8 mouse cellular contexts compared by ENCODE assay signal in genomic region chr11:77317721-77318477, GRCm38 (mm10).
DNase-seq lines count a peak whose midpoint lies in the region; ATAC-seq and TF ChIP-seq lines count a peak whose summit lies in the region.

No protein-coding gene starts in this region.

- no peaks in the 10 kb centered on the region for H3K27me3 ChIP-seq in hindbrain, postnatal 0 days (ENCODE audit: insufficient read depth, low read length)
- no peaks in the 10 kb centered on the region for H3K27me3 ChIP-seq in hindbrain, embryonic 16.5 days (replicated peaks; ENCODE audit: control insufficient read depth, insufficient read depth, low read length)
- H3K27me3 ChIP-seq in CH12.LX (replicated peaks): no peaks in the 10 kb centered on the region
- no peaks in the 10 kb centered on the region for H3K27me3 ChIP-seq in intestine, postnatal 0 days (replicated peaks; ENCODE audit: control insufficient read depth, insufficient read depth, low read length)
- H3K27me3 ChIP-seq in splenic B cell, adult 2 months (ENCODE audit: control insufficient read depth, insufficient read depth, low read length, poor library complexity, severe bottlenecking): no peaks in the 10 kb centered on the region
- no peaks in the 10 kb centered on the region for H3K27me3 ChIP-seq in hindbrain, embryonic 13.5 days

- TF ChIP-seq POLR2A in CH12.LX (IDR thresholded peaks at IDR 0.05; ENCODE audit: low read depth, low read length): no peak

- in situ Hi-C loops in CH12.LX (cut with MboI; ENCODE audit: low pct_ligation_motif_present, low pct_unique_long_range_greater_than_20kb, low sequenced_read_pairs): loop anchor here (10.0 kb wide), 1 partner anchor 323 kb away; the partner anchor contains the start of gene Slc6a4

- TF ChIP-seq RAD21 in CH12.LX (IDR thresholded peaks at IDR 0.05; ENCODE audit: low read depth, low read length): peak; percentile 63

- H3K9me3 ChIP-seq in hindbrain, postnatal 0 days (ENCODE audit: low read length): no peaks in the 10 kb centered on the region
- no peaks in the 10 kb centered on the region for H3K9me3 ChIP-seq in hindbrain, embryonic 16.5 days (ENCODE audit: control insufficient read depth, low read length)
- H3K9me3 ChIP-seq in CH12.LX (replicated peaks; ENCODE audit: low read length): no peaks in the 10 kb centered on the region
- H3K9me3 ChIP-seq in intestine, postnatal 0 days (ENCODE audit: control insufficient read depth): no peaks in the 10 kb centered on the region
- no peaks in the 10 kb centered on the region for H3K9me3 ChIP-seq in hindbrain, embryonic 13.5 days

- H3K27ac ChIP-seq in hindbrain, postnatal 0 days: no peak overlapping the region
- no peak overlapping the region for H3K27ac ChIP-seq in hindbrain, embryonic 16.5 days (ENCODE audit: low read depth, low read length)
- no peak overlapping the region for H3K27ac ChIP-seq in CH12.LX (ENCODE audit: insufficient read depth, low read depth)
- H3K27ac ChIP-seq in intestine, postnatal 0 days (ENCODE audit: low read depth, low read length): no peak overlapping the region
- H3K27ac ChIP-seq in hindbrain, embryonic 13.5 days: no peak overlapping the region

- DNase-seq in hindbrain, postnatal 0 days (ENCODE audit: low spot score): peak; percentile 58
- peak; percentile 16 for DNase-seq in CH12.LX (ENCODE audit: extremely low read depth)
- peak; percentile 62 for DNase-seq in brain, adult 2 months (ENCODE audit: low read depth, low spot score)
- peak; percentile 57 for DNase-seq in splenic B cell, adult 2 months (ENCODE audit: low read depth, low spot score)
- no peak for DNase-seq in urinary bladder, postnatal 14 days (ENCODE audit: low spot score)

- H3K4me3 ChIP-seq in hindbrain, postnatal 0 days (ENCODE audit: low read length): no peak overlapping the region
- H3K4me3 ChIP-seq in hindbrain, embryonic 16.5 days (ENCODE audit: low read length): no peak overlapping the region
- no peak overlapping the region for H3K4me3 ChIP-seq in CH12.LX (replicated peaks in 1 of 3; ENCODE audit: low read depth in 2 of 3, low read length in 2 of 3, poor library complexity in 1 of 3)
- H3K4me3 ChIP-seq in intestine, postnatal 0 days (ENCODE audit: low read depth, low read length): no peak overlapping the region
- H3K4me3 ChIP-seq in hindbrain, embryonic 13.5 days: no peak overlapping the region

- WGBS in hindbrain, postnatal 0 days: 41% methylated on average over 3 of the region's 3 CpGs
- WGBS in hindbrain, embryonic 16.5 days: 45% methylated on average over 3 of the region's 3 CpGs
- WGBS in intestine, postnatal 0 days: 20% methylated on average over 3 of the region's 3 CpGs
- 41% methylated on average over 3 of the region's 3 CpGs for WGBS in hindbrain, embryonic 13.5 days

- H3K36me3 ChIP-seq in hindbrain, postnatal 0 days (ENCODE audit: insufficient read depth, low read length): no peaks in the 10 kb centered on the region
- H3K36me3 ChIP-seq in hindbrain, embryonic 16.5 days (ENCODE audit: control insufficient read depth, insufficient read depth, low read length): no peaks in the 10 kb centered on the region
- peaks cover 0 to 20% of the 10 kb centered on the region in 2 experiments for H3K36me3 ChIP-seq in CH12.LX (replicated peaks in 1 of 2; ENCODE audit: control insufficient read depth in 1 of 2, insufficient read depth in 1 of 2, low read length in 1 of 2)
- H3K36me3 ChIP-seq in intestine, postnatal 0 days (ENCODE audit: control insufficient read depth, insufficient read depth): no peaks in the 10 kb centered on the region
- no peaks in the 10 kb centered on the region for H3K36me3 ChIP-seq in splenic B cell, adult 2 months (ENCODE audit: control insufficient read depth, insufficient read depth, low read length, poor library complexity, severe bottlenecking)
- no peaks in the 10 kb centered on the region for H3K36me3 ChIP-seq in hindbrain, embryonic 13.5 days

- H3K79me2 ChIP-seq in CH12.LX (replicated peaks; ENCODE audit: control insufficient read depth, extremely low read depth, insufficient read depth, poor library complexity, severe bottlenecking): peaks cover 2% of the 10 kb centered on the region; the same call in 1 of the 2 replicates

- no peak overlapping the region for H3K4me2 ChIP-seq in hindbrain, postnatal 0 days (ENCODE audit: low read depth, low read length)
- no peak overlapping the region for H3K4me2 ChIP-seq in hindbrain, embryonic 16.5 days (ENCODE audit: low read length)
- no peak overlapping the region for H3K4me2 ChIP-seq in CH12.LX (ENCODE audit: insufficient read depth, low read depth, poor library complexity, severe bottlenecking)
- peak overlapping the region; percentile 30; the same call in 1 of the 2 replicates for H3K4me2 ChIP-seq in intestine, postnatal 0 days (replicated peaks; ENCODE audit: low read depth)
- no peak overlapping the region for H3K4me2 ChIP-seq in hindbrain, embryonic 13.5 days

- ATAC-seq in hindbrain, postnatal 0 days: no peak
- no peak for ATAC-seq in hindbrain, embryonic 16.5 days
- ATAC-seq in intestine, postnatal 0 days: peak; percentile 80
- ATAC-seq in hindbrain, embryonic 13.5 days (ENCODE audit: low FRiP score): no peak

- TF ChIP-seq EP300 in CH12.LX (IDR thresholded peaks at IDR 0.05; ENCODE audit: low read length): no peak

- H3K9ac ChIP-seq in hindbrain, postnatal 0 days (replicated peaks; ENCODE audit: low read length): no peak overlapping the region
- no peak overlapping the region for H3K9ac ChIP-seq in hindbrain, embryonic 16.5 days (ENCODE audit: low read depth, low read length)
- H3K9ac ChIP-seq in CH12.LX (ENCODE audit: insufficient read depth, low read depth): no peak overlapping the region
- no peak overlapping the region for H3K9ac ChIP-seq in intestine, postnatal 0 days (ENCODE audit: low read depth, low read length)
- H3K9ac ChIP-seq in hindbrain, embryonic 13.5 days: no peak overlapping the region

- peak; percentile 44 for TF ChIP-seq CTCF in hindbrain, postnatal 0 days (IDR thresholded peaks at IDR 0.05; ENCODE audit: low read depth)
- TF ChIP-seq CTCF in CH12.LX (conservative IDR thresholded peaks at IDR 0.05 in 1 of 2, IDR thresholded peaks at IDR 0.05 in 1 of 2; ENCODE audit: low read depth in 2 of 2, low read length in 2 of 2): peak in 1 of 2 experiments; percentile 62; a peak in 2 of 4 replicates
- TF ChIP-seq CTCF in intestine, postnatal 0 days (IDR thresholded peaks at IDR 0.05; ENCODE audit: low read depth): peak; percentile 62

- dilution Hi-C loops in CH12.LX (cut with MboI; ENCODE audit: extremely low pct_ligation_motif_present, extremely low pct_unique_long_range_greater_than_20kb, low sequenced_read_pairs): no loop called here

- H3K4me1 ChIP-seq in hindbrain, postnatal 0 days (ENCODE audit: insufficient read depth, low read length): no peaks in the 10 kb centered on the region
- H3K4me1 ChIP-seq in hindbrain, embryonic 16.5 days (ENCODE audit: control insufficient read depth, insufficient read depth, low read depth, low read length): no peaks in the 10 kb centered on the region
- H3K4me1 ChIP-seq in CH12.LX (ENCODE audit: control insufficient read depth in 1 of 2, insufficient read depth in 2 of 2): peaks cover 0 to 25% of the 10 kb centered on the region in 2 experiments; a peak in 2 of 4 replicates
- H3K4me1 ChIP-seq in intestine, postnatal 0 days (replicated peaks; ENCODE audit: control insufficient read depth, insufficient read depth, low read length): 0 out of 2 replicates have a peak, but pooled peaks cover 9% of the 10 kb centered on the region
- peaks cover 9% of the 10 kb centered on the region; the same call in 1 of the 2 replicates for H3K4me1 ChIP-seq in hindbrain, embryonic 13.5 days (replicated peaks)

TF ChIP-seq in CH12.LX, 34 proteins besides CTCF, POLR2A, EP300 and RAD21:
- TF ChIP-seq HCFC1 (IDR thresholded peaks at IDR 0.05; ENCODE audit: low read depth, low read length) (no peak), RCOR1 (conservative IDR thresholded peaks at IDR 0.05; ENCODE audit: low read depth, low read length) (no peak), MAX (IDR thresholded peaks at IDR 0.05; ENCODE audit: low read length) (no peak), SMC3 (IDR thresholded peaks at IDR 0.05; ENCODE audit: low read depth, low read length) (peak; percentile 66)
